Mouse (Mus musculus): ENCODE data around the gene Chrna5.

DNA sequence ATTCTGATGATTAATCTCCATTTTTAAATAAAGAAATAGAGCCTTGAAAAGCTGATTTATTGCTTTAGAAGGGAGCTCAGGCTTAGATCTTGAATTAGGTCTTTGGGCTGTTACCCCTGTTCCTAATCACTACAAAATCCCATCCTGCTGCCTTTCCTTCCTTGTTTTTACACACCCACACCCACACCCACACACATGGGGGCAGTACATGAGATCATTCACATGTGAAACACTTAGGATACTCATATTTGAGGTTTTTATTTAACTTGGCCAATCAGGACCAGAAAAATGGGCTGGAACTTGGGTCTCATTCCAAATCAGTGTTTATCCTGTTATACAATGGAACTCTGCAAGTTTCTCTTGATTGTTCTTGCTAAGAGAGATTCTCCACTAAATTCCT is 31.2 kb upstream of the Chrna5 start:
- TF ChIP-seq CTCF (IDR thresholded peaks at IDR 0.05; ENCODE audit: extremely low read depth, insufficient read depth, low read length) (no peak), POLR2A (IDR thresholded peaks at IDR 0.05; ENCODE audit: extremely low read depth, insufficient read depth, low read length) (no peak)

Data from cortical plate, adult 2 months (tissue).